Mouse (Mus musculus) intestine, embryonic 15.5 days (tissue): ENCODE measurements around the gene Dixdc1. TPM values are rescaled to one million over a fixed set of nuclear protein-coding genes. Genes with fewer than 3 reads are reported as not detected.
A peak's percentile ranks its signal among the peaks of the same experiment; 100 is the strongest.

Experiments used
- ATAC-seq: fragments of 200-750 bp; cut with Nextera tagmentation; 2 replicates; pipeline ENCODE4 v1.8.0; 2017; ENCODE audit warnings: moderate TSS enrichment, moderate library complexity
- H3K27ac ChIP-seq: fragments of 300-500 bp; sonication (generic); 2 replicates; pipeline ENCODE4 v1.5.1; 2015; ENCODE audit warnings: mild to moderate bottlenecking, inconsistent platforms
- H3K27me3 ChIP-seq: fragments of 300-500 bp; sonication (generic); replicated peaks from 2 replicates; pipeline ENCODE4 v1.6.1; 2015; ENCODE audit warnings: inconsistent platforms
- H3K36me3 ChIP-seq: fragments of 300-500 bp; sonication (generic); 2 replicates; pipeline ENCODE4 v1.6.1; 2015; ENCODE audit warnings: inconsistent platforms
- H3K4me1 ChIP-seq: fragments of 300-500 bp; sonication (generic); replicated peaks from 2 replicates; pipeline ENCODE4 v1.6.1; 2015; ENCODE audit warnings: inconsistent platforms
- H3K4me2 ChIP-seq: fragments of 300-500 bp; sonication (generic); replicated peaks from 2 replicates; pipeline ENCODE4 v1.6.1; 2015; ENCODE audit warnings: mild to moderate bottlenecking, inconsistent platforms
- H3K4me3 ChIP-seq: fragments of 300-500 bp; sonication (generic); replicated peaks from 2 replicates; pipeline ENCODE4 v1.5.1; 2015; ENCODE audit warnings: inconsistent platforms
- H3K9ac ChIP-seq: fragments of 300-500 bp; sonication (generic); 2 replicates; pipeline ENCODE4 v1.6.1; 2015; ENCODE audit warnings: inconsistent platforms
- H3K9me3 ChIP-seq: fragments of 300-500 bp; sonication (generic); 2 replicates; pipeline ENCODE4 v1.6.1; 2016; ENCODE audit warnings: inconsistent platforms
- WGBS: fragments of 180-500 bp; shearing (Covaris S2); methylation state at CpG from one replicate; pipeline ENCODE4 v1.1.7; 2015; 5-methylcytosine and 5-hydroxymethylcytosine counted together
- polyA plus RNA-seq: library from polyadenylated mRNA; unstranded; fragments of >200 nt; fragmentation: Nextera tagmentation; extraction: Ambion mirVana; gene quantifications from 2 replicates; pipeline ENCODE4 v1.2.1, GENCODE M21; 2015

The Dixdc1 gene
- 6.1 and 6.8 TPM in 2 replicates for polyA plus RNA-seq

DNA sequence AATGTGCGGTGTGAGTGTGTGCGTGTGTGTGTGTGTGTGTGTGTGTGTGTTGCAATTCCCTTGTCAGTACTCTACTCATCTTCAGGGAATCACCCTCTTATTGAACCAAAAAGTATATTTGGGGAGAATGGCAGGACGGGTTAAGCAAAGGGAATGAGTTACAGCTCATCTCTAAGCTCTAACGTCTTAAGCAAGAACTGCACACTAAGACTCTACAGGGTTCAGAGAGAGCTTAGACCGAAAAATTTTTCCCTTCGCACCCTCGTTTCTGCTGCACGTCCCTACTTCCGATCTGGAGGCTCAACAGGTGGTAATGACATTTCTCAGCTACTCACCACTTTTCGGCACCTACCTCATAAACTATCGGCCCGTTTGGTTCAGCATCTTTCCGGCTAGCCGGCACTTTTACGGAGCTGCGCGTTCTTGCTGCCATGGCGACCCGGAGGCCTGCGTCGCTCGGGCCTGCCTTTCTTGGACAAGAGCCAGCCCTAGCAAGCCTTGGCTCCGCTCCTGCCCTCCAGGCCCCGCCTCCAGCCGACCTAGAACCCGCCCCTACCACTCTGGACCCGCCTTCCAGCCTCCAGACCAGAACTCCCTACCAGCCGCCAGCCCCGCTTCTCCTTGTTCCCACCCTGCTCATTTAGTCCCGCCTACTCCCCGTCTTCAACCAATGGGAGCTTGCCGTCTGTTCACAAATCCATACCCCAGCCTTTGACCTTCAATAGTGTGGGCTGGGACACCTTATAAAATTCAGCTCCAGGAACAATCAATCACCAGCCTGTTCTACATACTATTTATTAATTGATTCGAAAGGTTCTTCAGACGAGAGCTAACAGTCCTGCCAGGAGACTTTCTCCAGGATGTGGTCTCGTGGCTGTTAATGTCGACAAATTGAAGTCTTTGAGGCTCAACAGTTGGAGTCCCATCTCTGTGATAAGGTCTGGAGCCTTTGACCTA is at the start of gene Dixdc1:
Gene Dixdc1 (minus strand): TSS at position 604 of the 957 bp plus-strand sequence.
- Histone ChIP-seq H3K4me1 (peaks cover 7% of the 10 kb centered on the region), H3K36me3 (no peaks in the 10 kb centered on the region; the same call in 1 of the 2 replicates), H3K9me3 (no peaks in the 10 kb centered on the region), H3K9ac (no peak within 1 kb of the TSS), H3K27ac (no peak within 1 kb of the TSS), H3K4me3 (peak within 1 kb of the TSS; percentile 29), H3K27me3 (no peaks in the 10 kb centered on the region), H3K4me2 (peak within 1 kb of the TSS; percentile 62)
- ATAC-seq = peak; percentile 99
- WGBS = 13% methylated on average over 36 of the region's 36 CpGs

DNA sequence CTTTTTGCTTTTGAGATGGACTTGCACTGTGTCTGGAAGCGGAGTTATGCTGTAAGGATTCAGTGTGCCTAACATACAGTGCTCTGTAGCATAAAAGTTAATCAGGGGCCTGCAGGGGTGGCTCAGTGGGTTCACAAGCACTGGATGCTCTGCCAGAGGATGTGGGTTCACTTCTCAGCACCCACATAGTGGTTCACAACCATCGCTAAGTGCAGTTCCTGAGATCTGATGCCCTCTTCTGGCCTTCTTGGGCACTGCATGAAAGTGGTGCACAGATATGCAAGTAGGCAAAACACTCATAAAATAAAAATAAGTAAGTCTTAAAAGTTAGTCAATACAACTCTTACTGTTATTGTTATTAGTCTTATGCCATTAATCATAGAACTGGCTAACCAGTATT is 42.8 kb upstream of the Dixdc1 start:
- 83% methylated on average over 2 of the region's 2 CpGs for WGBS
- Histone ChIP-seq H3K4me3 (no peak overlapping the region), H3K9ac (no peak overlapping the region), H3K36me3 (peaks cover 44% of the 10 kb centered on the region), H3K27me3 (no peaks in the 10 kb centered on the region), H3K4me1 (no peaks in the 10 kb centered on the region), H3K9me3 (no peaks in the 10 kb centered on the region), H3K27ac (no peak overlapping the region), H3K4me2 (no peak overlapping the region)
- ATAC-seq = no peak

DNA sequence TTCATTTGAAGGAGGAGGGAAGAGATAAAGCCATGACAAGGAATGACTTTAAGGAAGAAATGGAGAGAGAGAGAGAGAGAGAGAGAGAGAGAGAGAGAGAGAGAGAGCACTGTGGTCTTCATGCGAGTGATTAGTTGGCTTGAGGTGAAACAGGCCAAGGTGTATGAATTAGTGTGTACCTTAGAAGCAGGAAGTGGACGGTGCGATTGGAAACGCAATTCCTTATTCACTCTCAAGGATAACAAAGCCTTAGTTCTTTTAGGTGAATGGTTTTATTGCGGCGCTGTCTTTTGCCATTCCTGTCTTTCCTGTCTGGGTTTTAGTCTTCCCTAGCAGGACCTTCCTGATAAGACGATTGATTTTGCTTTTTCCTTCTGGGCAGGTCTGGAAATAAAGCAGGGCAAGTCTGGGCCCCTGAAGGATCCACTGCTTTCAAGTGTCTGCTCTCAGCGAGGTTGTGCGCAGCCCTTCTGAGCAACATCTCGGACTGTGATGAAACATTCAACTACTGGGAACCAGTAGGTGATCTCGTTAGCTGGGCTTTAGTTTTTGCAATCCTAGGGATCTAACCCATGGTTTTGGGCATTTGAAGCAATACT is 36.9 kb upstream of the Dixdc1 start:
- peak overlapping the region; percentile 79 for H3K4me2 ChIP-seq
- peaks cover 8% of the 10 kb centered on the region; the same call in 1 of the 2 replicates for H3K4me1 ChIP-seq
- H3K27me3 ChIP-seq = no peaks in the 10 kb centered on the region
- no peaks in the 10 kb centered on the region for H3K9me3 ChIP-seq
- H3K27ac ChIP-seq = peak overlapping the region; percentile 88
- peak; percentile 65 for ATAC-seq
- H3K36me3 ChIP-seq = peaks cover 19% of the 10 kb centered on the region
- WGBS = 41% methylated on average over 11 of the region's 11 CpGs
- peak overlapping the region; percentile 96 for H3K9ac ChIP-seq
- H3K4me3 ChIP-seq = peak overlapping the region; percentile 89

DNA sequence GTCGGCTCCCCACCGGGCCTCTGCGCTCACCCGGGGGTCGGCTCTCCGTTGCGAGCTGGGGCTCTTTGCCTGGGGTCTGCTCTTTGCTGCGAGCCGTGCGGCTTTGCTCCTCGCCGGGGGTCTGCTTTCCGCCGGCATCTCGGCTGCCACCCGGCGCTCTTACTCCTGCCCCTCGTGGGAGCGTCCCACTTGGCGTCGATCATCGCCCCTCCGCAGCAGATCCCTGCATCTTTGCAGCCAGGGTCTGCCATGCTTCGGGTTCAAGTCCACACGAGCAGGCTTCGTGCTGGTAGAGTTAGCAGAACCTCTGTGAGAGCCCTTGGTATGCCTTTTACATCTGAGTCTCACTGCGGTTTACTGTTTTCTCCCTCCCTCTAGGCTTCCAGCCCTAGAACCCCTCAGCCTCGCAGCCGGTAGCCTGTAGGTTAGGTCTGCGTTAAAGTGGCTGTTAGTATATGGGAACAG is 36.4 kb upstream of the Dixdc1 start:
- ATAC-seq = peak; percentile 64
- Histone ChIP-seq H3K9ac (peak overlapping the region; percentile 96), H3K36me3 (peaks cover 13% of the 10 kb centered on the region), H3K9me3 (no peaks in the 10 kb centered on the region), H3K4me1 (peaks cover 8% of the 10 kb centered on the region; the same call in 1 of the 2 replicates), H3K27me3 (no peaks in the 10 kb centered on the region), H3K4me3 (peak overlapping the region; percentile 89), H3K27ac (peak overlapping the region; percentile 88), H3K4me2 (peak overlapping the region; percentile 79)
- under 1% methylated on average over 30 of the region's 30 CpGs for WGBS

DNA sequence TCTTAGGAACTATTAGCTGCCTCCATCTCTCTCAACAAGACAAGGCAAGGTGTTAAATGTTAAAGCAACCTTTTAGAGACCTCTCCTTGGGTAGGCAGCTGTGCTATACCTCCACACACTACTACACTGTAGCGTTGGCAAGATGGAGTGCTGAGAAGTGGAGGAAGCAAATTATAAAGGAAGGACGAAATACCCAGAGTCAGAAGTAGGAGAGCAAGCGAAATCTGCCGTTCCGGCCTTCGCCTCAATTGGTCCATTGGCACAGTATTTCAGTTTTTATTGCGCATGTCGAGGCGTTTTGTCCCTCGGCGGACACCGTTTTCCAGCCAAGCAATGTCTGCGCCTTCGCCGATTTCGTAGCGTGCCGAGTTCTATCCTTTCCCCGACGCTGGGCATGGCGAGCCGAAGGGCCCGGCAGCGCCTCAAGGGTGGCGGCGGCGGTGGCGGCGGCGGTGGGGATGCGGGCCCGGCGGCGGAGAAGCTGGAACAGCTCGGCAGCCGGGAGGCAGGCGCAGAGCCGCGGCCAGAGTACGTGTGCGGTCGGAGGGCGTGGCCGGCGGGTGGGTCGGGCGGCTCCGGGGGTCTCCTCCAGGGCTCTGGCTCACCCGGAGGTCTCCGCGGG is 35.8 kb upstream of the Dixdc1 start, which contains the start of the genes Alg9 and 1110032A03Rik:
Gene Alg9 (plus strand): TSS at position 29 of the 622 bp plus-strand sequence.
Gene 1110032A03Rik (minus strand): TSS at position 530 of the 622 bp plus-strand sequence.
- ATAC-seq = peak; percentile 75
- peaks cover 8% of the 10 kb centered on the region; the same call in 1 of the 2 replicates for H3K4me1 ChIP-seq

DNA sequence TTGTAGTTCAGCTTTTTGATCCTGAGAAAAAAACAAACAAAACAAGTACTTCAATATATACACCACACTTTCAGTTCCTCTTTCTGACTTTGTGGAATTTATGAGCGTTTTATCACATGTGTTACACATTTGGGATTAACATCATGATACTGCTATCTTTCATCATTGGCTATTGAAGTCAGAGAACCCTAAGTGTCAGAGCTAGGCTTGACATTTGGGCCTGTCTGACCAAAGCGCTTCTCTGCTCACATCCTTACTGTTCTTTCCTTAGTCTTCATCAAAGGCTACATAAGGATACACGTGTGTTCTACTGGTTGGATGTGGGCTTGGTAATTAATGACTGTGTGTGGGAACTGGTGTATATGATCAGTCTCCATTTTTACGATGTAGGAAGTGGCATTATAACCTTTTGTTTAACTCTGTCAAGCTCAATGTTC is 34.7 kb upstream of the Dixdc1 start:
- H3K4me2 ChIP-seq = peak overlapping the region; percentile 79
- H3K27ac ChIP-seq = no peak overlapping the region
- H3K4me1 ChIP-seq = peaks cover 8% of the 10 kb centered on the region; the same call in 1 of the 2 replicates
- H3K4me3 ChIP-seq = no peak overlapping the region
- H3K27me3 ChIP-seq = no peaks in the 10 kb centered on the region
- WGBS = 55% methylated on average over 4 of the region's 4 CpGs
- H3K9me3 ChIP-seq = no peaks in the 10 kb centered on the region
- peaks cover 6% of the 10 kb centered on the region; the same call in 1 of the 2 replicates for H3K36me3 ChIP-seq
- ATAC-seq = no peak
- H3K9ac ChIP-seq = no peak overlapping the region

More for the DNA sequence above, 35.8 kb upstream of the Dixdc1 start, which contains the start of the genes Alg9 and 1110032A03Rik:
- Histone ChIP-seq H3K9me3 (no peaks in the 10 kb centered on the region), H3K27ac (peak within 1 kb of the TSS; percentile 88), H3K4me3 (peak within 1 kb of the TSS; percentile 89), H3K9ac (peak within 1 kb of the TSS; percentile 96), H3K36me3 (peaks cover 13% of the 10 kb centered on the region), H3K4me2 (peak within 1 kb of the TSS; percentile 79), H3K27me3 (no peaks in the 10 kb centered on the region)
- 0% methylated on average over 48 of the region's 51 CpGs for WGBS

DNA sequence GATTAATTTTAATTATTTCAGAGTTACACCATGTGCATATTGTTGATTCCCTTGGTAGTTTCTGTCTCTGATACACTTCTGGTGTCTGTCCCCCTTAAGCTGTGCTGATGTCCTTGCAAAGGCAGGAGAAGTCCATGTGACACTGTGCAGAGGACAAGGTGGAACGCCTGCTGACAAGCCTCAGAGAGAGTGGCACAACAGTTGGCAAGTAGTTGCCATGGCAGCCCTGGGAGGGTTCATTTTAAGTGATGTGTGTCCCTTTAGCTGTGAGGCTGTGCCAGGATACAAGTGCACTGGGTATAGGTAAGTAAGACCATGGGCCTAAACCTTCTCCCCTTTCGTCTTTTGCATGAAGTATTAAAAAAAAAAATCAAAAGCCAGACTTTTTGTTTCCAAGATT is 30.7 kb upstream of the Dixdc1 start:
- Histone ChIP-seq H3K9me3 (no peaks in the 10 kb centered on the region), H3K27me3 (no peaks in the 10 kb centered on the region), H3K4me3 (no peak overlapping the region), H3K4me2 (no peak overlapping the region), H3K36me3 (peaks cover 6% of the 10 kb centered on the region; the same call in 1 of the 2 replicates), H3K9ac (no peak overlapping the region), H3K27ac (no peak overlapping the region), H3K4me1 (peaks cover 7% of the 10 kb centered on the region; the same call in 1 of the 2 replicates)
- 80% methylated on average over 2 of the region's 2 CpGs for WGBS
- no peak for ATAC-seq

DNA sequence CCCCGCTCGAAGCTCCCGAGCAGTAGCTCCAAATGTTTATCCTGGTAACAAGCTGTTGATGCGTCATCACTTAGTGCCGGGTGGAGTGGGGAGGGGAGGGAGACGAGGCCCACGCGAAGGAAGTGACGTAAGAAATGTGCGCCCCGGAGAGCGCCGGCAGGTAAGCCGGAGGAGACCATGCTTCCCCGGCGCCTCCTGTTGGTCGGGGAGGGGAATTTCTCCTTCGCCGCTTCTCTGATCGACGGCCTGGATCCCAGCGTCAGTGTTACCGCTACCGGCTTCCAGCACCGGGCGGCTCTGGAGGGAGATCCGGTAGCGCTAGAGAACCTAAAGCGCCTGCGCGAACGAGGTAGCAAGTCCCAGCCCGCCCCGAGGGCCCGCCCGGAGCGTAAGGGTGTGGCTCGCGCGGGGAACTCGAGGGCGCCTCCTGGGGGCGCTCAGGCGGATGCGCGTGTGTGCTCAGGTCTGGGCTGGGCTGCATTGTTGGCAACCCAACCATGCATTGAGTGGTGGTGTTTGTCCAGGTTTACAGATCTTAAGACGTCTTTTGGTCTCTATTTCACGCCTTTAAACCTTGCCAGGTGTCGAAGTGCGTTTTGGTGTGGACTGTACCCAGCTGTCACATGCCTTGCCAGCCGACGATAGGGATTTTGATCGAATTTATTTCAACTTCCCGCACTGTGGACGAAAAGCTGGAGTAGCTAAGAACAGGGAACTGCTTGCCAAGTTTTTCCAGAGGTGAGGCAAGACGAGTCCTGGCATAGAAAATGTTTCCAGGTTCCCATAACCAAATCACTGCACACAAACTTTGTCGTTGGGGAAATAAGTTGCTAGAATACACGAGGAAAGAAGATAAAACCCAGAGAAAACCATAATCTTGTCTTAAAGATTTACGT is 29.0 kb upstream of the Dixdc1 start, which contains the start of gene Fdxacb1:
Gene Fdxacb1 (plus strand): TSS at position 130 of the 896 bp plus-strand sequence.
- no peaks in the 10 kb centered on the region for H3K9me3 ChIP-seq
- 2% methylated on average over 59 of the region's 59 CpGs for WGBS
- H3K9ac ChIP-seq = peak within 1 kb of the TSS; percentile 72

DNA sequence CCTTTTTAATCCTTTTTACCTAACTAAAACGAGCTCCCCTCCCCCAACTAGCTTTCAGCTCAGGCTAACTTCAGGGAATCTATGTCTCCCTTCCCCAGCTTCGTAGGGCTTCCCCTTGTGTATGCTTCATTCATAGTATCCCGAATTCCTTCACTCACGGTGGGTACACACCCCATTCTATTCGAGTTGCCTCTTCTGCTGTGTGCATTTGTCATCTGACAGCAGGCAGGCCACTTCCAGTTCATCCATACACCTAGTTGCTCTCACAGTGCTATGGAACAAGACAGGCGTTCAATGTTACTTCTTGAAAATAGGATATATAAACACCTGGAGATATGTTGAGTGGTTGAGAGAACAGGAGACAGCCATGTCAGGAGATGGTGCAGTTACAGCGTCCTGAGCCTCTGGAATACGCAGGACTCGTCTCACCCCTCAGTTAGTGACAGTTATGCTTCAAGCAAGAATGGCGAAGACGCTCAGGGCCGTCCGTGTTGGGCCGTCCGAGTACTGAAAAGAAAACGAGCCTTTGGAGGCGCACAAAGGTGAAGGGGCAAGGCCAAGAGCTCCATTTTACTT is 28.3 kb upstream of the Dixdc1 start:
- H3K9me3 ChIP-seq = no peaks in the 10 kb centered on the region
- H3K4me2 ChIP-seq = peak overlapping the region; percentile 85
- ATAC-seq = 0 out of 2 replicates have a peak, but pooled peaks have one; percentile 5
- WGBS = 4% methylated on average over 17 of the region's 17 CpGs
- H3K9ac ChIP-seq = peak overlapping the region; percentile 72
- peak overlapping the region; percentile 63 for H3K4me3 ChIP-seq
- no peaks in the 10 kb centered on the region for H3K27me3 ChIP-seq
- peak overlapping the region; percentile 95 for H3K27ac ChIP-seq
- peaks cover 3% of the 10 kb centered on the region; the same call in 1 of the 2 replicates for H3K4me1 ChIP-seq
- H3K36me3 ChIP-seq = peaks cover 6% of the 10 kb centered on the region; the same call in 1 of the 2 replicates

More for the DNA sequence above, 29.0 kb upstream of the Dixdc1 start, which contains the start of gene Fdxacb1:
- H3K36me3 ChIP-seq = peaks cover 6% of the 10 kb centered on the region; the same call in 1 of the 2 replicates
- no peaks in the 10 kb centered on the region for H3K27me3 ChIP-seq
- ATAC-seq = peak; percentile 99
- H3K4me1 ChIP-seq = peaks cover 3% of the 10 kb centered on the region; the same call in 1 of the 2 replicates
- peak within 1 kb of the TSS; percentile 85 for H3K4me2 ChIP-seq
- peak within 1 kb of the TSS; percentile 63 for H3K4me3 ChIP-seq
- H3K27ac ChIP-seq = peak within 1 kb of the TSS; percentile 95

DNA sequence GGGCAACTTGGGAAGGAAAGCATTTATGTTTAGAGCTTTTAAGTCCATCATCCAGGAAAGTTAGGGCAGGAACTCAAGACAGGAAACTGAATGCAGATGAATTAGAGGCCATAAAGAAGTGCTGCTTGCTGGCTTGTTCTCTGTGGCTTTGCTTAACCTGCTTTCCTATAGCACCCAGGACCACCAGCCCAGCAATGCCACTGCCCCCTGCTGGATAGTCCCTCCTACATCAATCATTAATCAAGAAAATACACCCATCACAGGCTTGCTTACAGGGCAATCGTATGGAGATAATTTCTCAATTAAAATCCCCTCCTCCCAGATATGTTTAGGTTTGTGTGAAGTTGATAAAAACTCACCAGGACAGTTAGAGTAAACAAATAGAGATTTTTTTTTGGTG is 24.0 kb upstream of the Dixdc1 start:
- no peak overlapping the region for H3K27ac ChIP-seq
- H3K4me2 ChIP-seq = no peak overlapping the region
- H3K27me3 ChIP-seq = no peaks in the 10 kb centered on the region
- H3K4me3 ChIP-seq = no peak overlapping the region
- no peak for ATAC-seq
- WGBS = 57% methylated on average over 1 of the region's 1 CpGs
- H3K9me3 ChIP-seq = no peaks in the 10 kb centered on the region
- peaks cover 3% of the 10 kb centered on the region; the same call in 1 of the 2 replicates for H3K4me1 ChIP-seq
- H3K9ac ChIP-seq = no peak overlapping the region
- H3K36me3 ChIP-seq = no peaks in the 10 kb centered on the region
